Mouse (Mus musculus): ENCODE data around the gene Abtb2.

GRCm38 (mm10) chr2:103710849-103711248, 144.7 kb downstream of the Abtb2 start:
- TF ChIP-seq CTCF (IDR thresholded peaks at IDR 0.05; ENCODE audit: borderline replicate concordance, insufficient read depth, low read depth, low read length), result no peak
- TF ChIP-seq POLR2A (IDR thresholded peaks at IDR 0.05; ENCODE audit: borderline replicate concordance, insufficient read depth, low read length), result no peak

Measured in cerebellum, adult 2 months (tissue).